9 mouse cellular contexts compared by ENCODE assay signal in the genomic region with DNA sequence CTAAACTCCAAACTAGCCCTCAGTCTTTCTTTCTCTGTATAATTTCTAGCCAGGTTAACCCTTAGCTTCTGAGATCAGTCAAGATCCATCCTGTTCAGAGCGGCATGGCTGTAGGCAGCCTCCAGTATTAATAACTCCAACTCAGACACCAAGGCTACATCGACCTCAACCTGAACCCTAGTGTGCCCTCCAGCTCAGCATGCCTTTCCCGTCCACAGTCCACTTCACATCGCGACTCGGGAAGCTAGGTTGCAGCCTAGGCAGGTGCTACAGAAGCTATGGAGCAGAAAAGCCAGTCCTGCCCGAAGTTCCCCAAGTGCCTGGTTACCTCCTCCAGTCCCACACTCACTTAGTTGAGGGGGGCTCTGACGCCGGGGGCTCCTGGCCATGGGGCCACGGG. TPM values are rescaled to one million over a fixed set of nuclear protein-coding genes. Genes with fewer than 3 reads are reported as not detected.
DNase-seq lines count a peak whose midpoint lies in the region; ATAC-seq and TF ChIP-seq lines count a peak whose summit lies in the region.
"Had no signal": no experiment of that assay in that cellular context is flagged by ENCODE, and none has a peak within 500 bp of the region (broad histone marks: within the 10 kb centered on the region; RNA-seq: fewer than 3 reads in every experiment).

No protein-coding gene starts in this region.

- H3K27ac ChIP-seq in heart, postnatal 0 days (ENCODE audit: low read depth) = no peak overlapping the region
- H3K27ac ChIP-seq in embryonic facial prominence, embryonic 14.5 days (replicated peaks; ENCODE audit: low read depth, low read length) = no peak overlapping the region
- peak overlapping the region; percentile 20; the same call in 1 of the 2 replicates for H3K27ac ChIP-seq in hindbrain, postnatal 0 days
- H3K27ac ChIP-seq in limb, embryonic 14.5 days (replicated peaks; ENCODE audit: low read depth, low read length) = no peak overlapping the region

- ATAC-seq in heart, postnatal 0 days (ENCODE audit: insufficient read depth, low read depth) = no peak
- no peak for ATAC-seq in embryonic facial prominence, embryonic 14.5 days (ENCODE audit: low read depth)
- ATAC-seq in hindbrain, postnatal 0 days = no peak
- no peak for ATAC-seq in limb, embryonic 14.5 days (ENCODE audit: low FRiP score, low read depth)

- H3K36me3 ChIP-seq in heart, postnatal 0 days (replicated peaks; ENCODE audit: control insufficient read depth, insufficient read depth, low read length) = no peaks in the 10 kb centered on the region
- H3K36me3 ChIP-seq in embryonic facial prominence, embryonic 14.5 days (ENCODE audit: control insufficient read depth, insufficient read depth, low read length) = no peaks in the 10 kb centered on the region
- H3K36me3 ChIP-seq in hindbrain, postnatal 0 days (ENCODE audit: insufficient read depth, low read length) = peaks cover 11% of the 10 kb centered on the region
- peaks cover 3% of the 10 kb centered on the region; the same call in 1 of the 2 replicates for H3K36me3 ChIP-seq in limb, embryonic 14.5 days (ENCODE audit: control insufficient read depth, insufficient read depth, low read length)

- no peaks in the 10 kb centered on the region for H3K9me3 ChIP-seq in heart, postnatal 0 days (replicated peaks; ENCODE audit: control insufficient read depth, low read length)
- no peaks in the 10 kb centered on the region for H3K9me3 ChIP-seq in embryonic facial prominence, embryonic 14.5 days (ENCODE audit: control insufficient read depth, low read length)
- H3K9me3 ChIP-seq in hindbrain, postnatal 0 days (ENCODE audit: low read length) = no peaks in the 10 kb centered on the region
- no peaks in the 10 kb centered on the region for H3K9me3 ChIP-seq in limb, embryonic 14.5 days (ENCODE audit: control insufficient read depth, low read length)

- H3K4me3 ChIP-seq in heart, postnatal 0 days (ENCODE audit: low read depth, low read length) = peak overlapping the region; percentile 32; the same call in 1 of the 2 replicates
- H3K4me3 ChIP-seq in embryonic facial prominence, embryonic 14.5 days (ENCODE audit: low read depth, low read length) = no peak overlapping the region; the same call in 1 of the 2 replicates
- H3K4me3 ChIP-seq in hindbrain, postnatal 0 days (ENCODE audit: low read length) = no peak overlapping the region
- peak overlapping the region; percentile 26 for H3K4me3 ChIP-seq in limb, embryonic 14.5 days (replicated peaks; ENCODE audit: low read length)

- 53% methylated on average over 10 of the region's 10 CpGs for WGBS in heart, postnatal 0 days
- 76% methylated on average over 10 of the region's 10 CpGs for WGBS in embryonic facial prominence, embryonic 14.5 days
- WGBS in hindbrain, postnatal 0 days = 82% methylated on average over 10 of the region's 10 CpGs
- 77% methylated on average over 10 of the region's 10 CpGs for WGBS in limb, embryonic 14.5 days

- no peak overlapping the region for H3K9ac ChIP-seq in heart, postnatal 0 days (replicated peaks; ENCODE audit: low read depth, low read length)
- 0 out of 2 replicates have a peak overlapping the region, but pooled peaks have one; percentile 50 for H3K9ac ChIP-seq in embryonic facial prominence, embryonic 14.5 days (ENCODE audit: low read depth, low read length)
- H3K9ac ChIP-seq in hindbrain, postnatal 0 days (replicated peaks; ENCODE audit: low read length) = 0 out of 2 replicates have a peak overlapping the region, but pooled peaks have one; percentile 2
- no peak overlapping the region for H3K9ac ChIP-seq in limb, embryonic 14.5 days (ENCODE audit: low read depth, low read length, severe bottlenecking)

- no peak for TF ChIP-seq POLR2A in limb, embryonic 14.5 days (IDR thresholded peaks at IDR 0.05; ENCODE audit: borderline replicate concordance, extremely low read depth, insufficient read depth, insufficient read length)

- TF ChIP-seq CTCF in heart, postnatal 0 days (IDR thresholded peaks at IDR 0.05; ENCODE audit: low read depth) = no peak
- TF ChIP-seq CTCF in hindbrain, postnatal 0 days (IDR thresholded peaks at IDR 0.05; ENCODE audit: low read depth) = no peak

- no peak for TF ChIP-seq EP300 in heart, postnatal 0 days (IDR thresholded peaks at IDR 0.05; ENCODE audit: low read depth)

- no peak for DNase-seq in heart, postnatal 0 days (ENCODE audit: low spot score)
- DNase-seq in heart, adult 9 months (ENCODE audit: low spot score in 2 of 2) = no peak
- DNase-seq in embryonic facial prominence, embryonic 14.5 days (ENCODE audit: low spot score) = no peak
- DNase-seq in hindbrain, postnatal 0 days (ENCODE audit: low spot score) = no peak
- no peak for DNase-seq in limb, embryonic 14.5 days (ENCODE audit: low spot score)
- no peak for DNase-seq in ovary, adult 18-20 months (ENCODE audit: low spot score)
- DNase-seq in urinary bladder, postnatal 14 days (ENCODE audit: low spot score) = no peak
- DNase-seq: right cerebral cortex, postnatal 4 days had no signal

- H3K4me2 ChIP-seq in heart, postnatal 0 days (ENCODE audit: low read depth, low read length) = peak overlapping the region; percentile 60
- H3K4me2 ChIP-seq in embryonic facial prominence, embryonic 14.5 days (ENCODE audit: low read depth, low read length) = peak overlapping the region; percentile 52; the same call in 1 of the 2 replicates
- peak overlapping the region; percentile 41; the same call in 1 of the 2 replicates for H3K4me2 ChIP-seq in hindbrain, postnatal 0 days (ENCODE audit: low read depth, low read length)
- H3K4me2 ChIP-seq in limb, embryonic 14.5 days (replicated peaks; ENCODE audit: low read depth, low read length, severe bottlenecking) = peak overlapping the region; percentile 47

- H3K27me3 ChIP-seq in heart, postnatal 0 days (ENCODE audit: control insufficient read depth, insufficient read depth, low read length) = no peaks in the 10 kb centered on the region
- H3K27me3 ChIP-seq in embryonic facial prominence, embryonic 14.5 days (replicated peaks; ENCODE audit: control insufficient read depth, insufficient read depth, low read length) = no peaks in the 10 kb centered on the region
- no peaks in the 10 kb centered on the region for H3K27me3 ChIP-seq in hindbrain, postnatal 0 days (ENCODE audit: insufficient read depth, low read length)
- no peaks in the 10 kb centered on the region for H3K27me3 ChIP-seq in limb, embryonic 14.5 days (ENCODE audit: control insufficient read depth, insufficient read depth, low read length)

- H3K4me1 ChIP-seq in heart, postnatal 0 days (ENCODE audit: control insufficient read depth, insufficient read depth) = peaks cover 4% of the 10 kb centered on the region
- peaks cover 4% of the 10 kb centered on the region for H3K4me1 ChIP-seq in embryonic facial prominence, embryonic 14.5 days (ENCODE audit: control insufficient read depth, insufficient read depth, low read length)
- H3K4me1 ChIP-seq in hindbrain, postnatal 0 days (ENCODE audit: insufficient read depth, low read length) = peaks cover 5% of the 10 kb centered on the region; the same call in 1 of the 2 replicates
- peaks cover 9% of the 10 kb centered on the region for H3K4me1 ChIP-seq in limb, embryonic 14.5 days (ENCODE audit: control insufficient read depth, insufficient read depth, low read length)

RNA-seq across cellular contexts. Expression of gene Slc25a44, which starts 12.5 kb away (rescaled TPM):
- 17.2 and 25.4 TPM in 2 replicates for total RNA-seq in heart, postnatal 0 days (2014; rRNA removed; ENCODE audit: low replicate concordance)
- 9.6 and 9.7 TPM in 2 replicates for polyA plus RNA-seq in heart, postnatal 0 days (2015; fragmentation: Nextera tagmentation; extraction: Ambion mirVana)
- 18.1 and 21.4 TPM in 2 replicates for polyA plus RNA-seq in embryonic facial prominence, embryonic 14.5 days (2014; fragmentation: Nextera tagmentation; extraction: Ambion mirVana)
- 68.3 and 68.6 TPM in 2 replicates for total RNA-seq in hindbrain, postnatal 0 days (2014; rRNA removed)
- polyA plus RNA-seq in hindbrain, postnatal 0 days (2015; fragmentation: Nextera tagmentation; extraction: Ambion mirVana) = 31.9 and 34.1 TPM in 2 replicates
- 21.2 and 24.0 TPM in 2 replicates for polyA plus RNA-seq in limb, embryonic 14.5 days (2012; rRNA removed)
- 18.0 and 19.1 TPM in 2 replicates for polyA plus RNA-seq in limb, embryonic 14.5 days (2014; fragmentation: Nextera tagmentation; extraction: Ambion mirVana)

RNA-seq across cellular contexts. Expression of gene Sema4a, which starts 23.5 kb away (rescaled TPM):
- total RNA-seq in heart, postnatal 0 days (2014; rRNA removed; ENCODE audit: low replicate concordance) = 2.0 and 2.1 TPM in 2 replicates
- polyA plus RNA-seq in heart, postnatal 0 days (2015; fragmentation: Nextera tagmentation; extraction: Ambion mirVana) = 0.93 and 1.0 TPM in 2 replicates
- 9.5 and 10.1 TPM in 2 replicates for polyA plus RNA-seq in embryonic facial prominence, embryonic 14.5 days (2014; fragmentation: Nextera tagmentation; extraction: Ambion mirVana)
- total RNA-seq in hindbrain, postnatal 0 days (2014; rRNA removed) = 39.4 and 45.2 TPM in 2 replicates
- 25.4 and 26.5 TPM in 2 replicates for polyA plus RNA-seq in hindbrain, postnatal 0 days (2015; fragmentation: Nextera tagmentation; extraction: Ambion mirVana)
- 13.5 and 16.0 TPM in 2 replicates for polyA plus RNA-seq in limb, embryonic 14.5 days (2012; rRNA removed)
- polyA plus RNA-seq in limb, embryonic 14.5 days (2014; fragmentation: Nextera tagmentation; extraction: Ambion mirVana) = 12.9 and 14.4 TPM in 2 replicates

RNA-seq across cellular contexts. Expression of gene Pmf1, which starts 27.3 kb away (rescaled TPM):
- 86.0 and 116 TPM in 2 replicates for total RNA-seq in heart, postnatal 0 days (2014; rRNA removed; ENCODE audit: low replicate concordance)
- polyA plus RNA-seq in heart, postnatal 0 days (2015; fragmentation: Nextera tagmentation; extraction: Ambion mirVana) = 62.9 and 65.8 TPM in 2 replicates
- 87.0 and 99.7 TPM in 2 replicates for polyA plus RNA-seq in embryonic facial prominence, embryonic 14.5 days (2014; fragmentation: Nextera tagmentation; extraction: Ambion mirVana)
- 39.4 and 60.4 TPM in 2 replicates for total RNA-seq in hindbrain, postnatal 0 days (2014; rRNA removed)
- 47.2 and 48.4 TPM in 2 replicates for polyA plus RNA-seq in hindbrain, postnatal 0 days (2015; fragmentation: Nextera tagmentation; extraction: Ambion mirVana)
- polyA plus RNA-seq in limb, embryonic 14.5 days (2012; rRNA removed) = 99.9 and 108 TPM in 2 replicates
- polyA plus RNA-seq in limb, embryonic 14.5 days (2014; fragmentation: Nextera tagmentation; extraction: Ambion mirVana) = 109 and 114 TPM in 2 replicates

RNA-seq across cellular contexts. Expression of gene Bglap, which starts 53.2 kb away (rescaled TPM):
- not detected in 2 replicates for total RNA-seq in heart, postnatal 0 days (2014; rRNA removed; ENCODE audit: low replicate concordance)
- polyA plus RNA-seq in heart, postnatal 0 days (2015; fragmentation: Nextera tagmentation; extraction: Ambion mirVana) = not detected in 2 replicates
- polyA plus RNA-seq in embryonic facial prominence, embryonic 14.5 days (2014; fragmentation: Nextera tagmentation; extraction: Ambion mirVana) = 7.9 and 33.0 TPM in 2 replicates
- total RNA-seq in hindbrain, postnatal 0 days (2014; rRNA removed) = not detected in 2 replicates
- not detected in 2 replicates for polyA plus RNA-seq in hindbrain, postnatal 0 days (2015; fragmentation: Nextera tagmentation; extraction: Ambion mirVana)
- polyA plus RNA-seq in limb, embryonic 14.5 days (2012; rRNA removed) = 0.94 and 1.00 TPM in 2 replicates
- polyA plus RNA-seq in limb, embryonic 14.5 days (2014; fragmentation: Nextera tagmentation; extraction: Ambion mirVana) = 1.7 and 3.1 TPM in 2 replicates

RNA-seq across cellular contexts. Expression of gene Bglap2, which starts 59.0 kb away (rescaled TPM):
- total RNA-seq in heart, postnatal 0 days (2014; rRNA removed; ENCODE audit: low replicate concordance) = not detected in 2 replicates
- not detected in 2 replicates for polyA plus RNA-seq in heart, postnatal 0 days (2015; fragmentation: Nextera tagmentation; extraction: Ambion mirVana)
- polyA plus RNA-seq in embryonic facial prominence, embryonic 14.5 days (2014; fragmentation: Nextera tagmentation; extraction: Ambion mirVana) = 6.5 and 27.0 TPM in 2 replicates
- not detected in 2 replicates for total RNA-seq in hindbrain, postnatal 0 days (2014; rRNA removed)
- polyA plus RNA-seq in hindbrain, postnatal 0 days (2015; fragmentation: Nextera tagmentation; extraction: Ambion mirVana) = not detected in 2 replicates
- 0.52 and 0.60 TPM in 2 replicates for polyA plus RNA-seq in limb, embryonic 14.5 days (2012; rRNA removed)
- polyA plus RNA-seq in limb, embryonic 14.5 days (2014; fragmentation: Nextera tagmentation; extraction: Ambion mirVana) = 0.77 and 1.9 TPM in 2 replicates
- total RNA-seq: layer of hippocampus, postnatal 14 days had no signal

Comparison
In these comparisons a context has a peak if more than half of its experiments do, and no peak if none do; other contexts are left out.
1. H3K4me3 ChIP-seq: peak in heart, postnatal 0 days (single experiment) and limb, embryonic 14.5 days (single experiment); none in embryonic facial prominence, embryonic 14.5 days (single experiment) and hindbrain, postnatal 0 days (single experiment).
2. H3K9ac ChIP-seq: peak in embryonic facial prominence, embryonic 14.5 days (single experiment) and hindbrain, postnatal 0 days (single experiment); none in heart, postnatal 0 days (single experiment) and limb, embryonic 14.5 days (single experiment).
3. Peak in every context shown above with its lines, with median percentiles within 50 percentile points of each other: H3K4me2 ChIP-seq.